ENCODE assay signal across 20 mouse cellular contexts in the genomic region with DNA sequence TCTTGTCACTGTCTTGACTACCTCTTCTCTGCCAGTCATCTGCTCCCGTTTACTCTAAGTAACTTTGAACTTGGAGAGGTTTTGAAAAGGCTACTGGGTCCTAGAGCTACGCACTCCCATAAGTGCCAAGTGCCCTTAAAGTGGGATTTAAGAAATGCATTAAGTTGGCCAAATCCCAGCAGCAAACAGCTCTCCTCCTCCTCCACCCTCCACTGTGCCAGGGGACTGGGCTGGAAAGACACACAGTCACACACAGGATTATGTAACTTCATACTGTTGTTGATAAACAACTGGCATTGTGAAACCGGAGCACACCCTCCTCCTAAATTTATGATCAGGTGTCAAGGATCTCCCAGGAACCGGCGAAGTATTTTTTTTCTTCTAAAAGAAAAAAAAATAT.
DNase-seq lines count a peak whose midpoint lies in the region; ATAC-seq lines count a peak whose summit lies in the region.
"Had no signal": no experiment of that assay in that cellular context is flagged by ENCODE, and none has a peak within 500 bp of the region (broad histone marks: within the 10 kb centered on the region; RNA-seq: fewer than 3 reads in every experiment).

No protein-coding gene starts in this region.

- peaks cover 75% of the 10 kb centered on the region for H3K27me3 ChIP-seq in forebrain, embryonic 10.5 days (ENCODE audit: poor library complexity, severe bottlenecking)
- peaks cover 20% of the 10 kb centered on the region for H3K27me3 ChIP-seq in forebrain, embryonic 15.5 days
- peaks cover 2% of the 10 kb centered on the region; the same call in 1 of the 2 replicates for H3K27me3 ChIP-seq in lung, embryonic 16.5 days (ENCODE audit: control insufficient read depth, insufficient read depth, low read depth, low read length)
- H3K27me3 ChIP-seq: Patski had no signal

- ATAC-seq in forebrain, embryonic 15.5 days (replicated peaks), result no peak
- peak; percentile 59 for ATAC-seq in lung, embryonic 16.5 days (ENCODE audit: low read depth)
- ATAC-seq: activated CD4-positive, CD25-positive, alpha-beta regulatory T cell, adult 4 months; forebrain, embryonic 16.5 days; Patski had no signal

- H3K4me2 ChIP-seq in forebrain, embryonic 15.5 days (replicated peaks), result no peak overlapping the region
- H3K4me2 ChIP-seq in lung, embryonic 16.5 days (ENCODE audit: low read depth, low read length), result no peak overlapping the region
- H3K4me2 ChIP-seq: heart, embryonic 12.5 days; hindbrain, embryonic 14.5 days had no signal

- peak overlapping the region; percentile 51; the same call in 1 of the 2 replicates for H3K27ac ChIP-seq in forebrain, embryonic 10.5 days
- H3K27ac ChIP-seq in forebrain, embryonic 15.5 days (replicated peaks), result no peak overlapping the region
- peak overlapping the region; percentile 79 for H3K27ac ChIP-seq in lung, embryonic 16.5 days (ENCODE audit: low read length)
- H3K27ac ChIP-seq: embryonic facial prominence, embryonic 13.5 days; heart, adult 2 months; hindbrain, embryonic 14.5 days had no signal

- DNase-seq in forebrain, embryonic 10.5 days (ENCODE audit: extremely low spot score, low spot score), result no peak
- peak; percentile 71 for DNase-seq in fat pad, adult 2 months (ENCODE audit: extremely low read depth, low read depth, low spot score)
- peak; percentile 53 for DNase-seq in lung, postnatal 36 days
- DNase-seq in kidney, adult 11 months, result no peak
- DNase-seq in right cerebral cortex, postnatal 25 days, result no peak
- DNase-seq: adrenal gland, adult 2 months; cerebellum, adult 11 months; cerebellum, adult 9-10 months; cerebellum, postnatal 25 days; gastrocnemius, postnatal 14 days; heart, adult 2 months had no signal

- peaks cover 10% of the 10 kb centered on the region; the same call in 1 of the 2 replicates for H3K36me3 ChIP-seq in forebrain, embryonic 10.5 days (replicated peaks)
- H3K36me3 ChIP-seq in forebrain, embryonic 15.5 days, result no peaks in the 10 kb centered on the region
- H3K36me3 ChIP-seq in lung, embryonic 16.5 days (ENCODE audit: control insufficient read depth, insufficient read depth, low read length), result no peaks in the 10 kb centered on the region
- H3K36me3 ChIP-seq: embryonic facial prominence, embryonic 13.5 days; heart, embryonic 12.5 days had no signal

- WGBS in forebrain, embryonic 10.5 days, result 89% methylated on average over 5 of the region's 5 CpGs
- WGBS in forebrain, embryonic 15.5 days, result 79% methylated on average over 5 of the region's 5 CpGs
- 40% methylated on average over 5 of the region's 5 CpGs for WGBS in lung, embryonic 16.5 days

- no peaks in the 10 kb centered on the region; the same call in 1 of the 2 replicates for H3K9me3 ChIP-seq in forebrain, embryonic 10.5 days
- no peaks in the 10 kb centered on the region for H3K9me3 ChIP-seq in forebrain, embryonic 15.5 days
- H3K9me3 ChIP-seq in lung, embryonic 16.5 days (ENCODE audit: control insufficient read depth, low read length), result no peaks in the 10 kb centered on the region
- H3K9me3 ChIP-seq: embryonic facial prominence, embryonic 13.5 days; heart, embryonic 12.5 days; hindbrain, embryonic 10.5 days had no signal

- H3K4me1 ChIP-seq in forebrain, embryonic 10.5 days, result peaks cover 57% of the 10 kb centered on the region
- peaks cover 17% of the 10 kb centered on the region for H3K4me1 ChIP-seq in forebrain, embryonic 15.5 days
- peaks cover 13% of the 10 kb centered on the region for H3K4me1 ChIP-seq in lung, embryonic 16.5 days (replicated peaks; ENCODE audit: control insufficient read depth, insufficient read depth, low read length)

- no peak overlapping the region for H3K9ac ChIP-seq in forebrain, embryonic 15.5 days (replicated peaks)
- no peak overlapping the region for H3K9ac ChIP-seq in lung, embryonic 16.5 days (ENCODE audit: low read length)
- H3K9ac ChIP-seq: embryonic facial prominence, embryonic 13.5 days; heart, embryonic 12.5 days; hindbrain, embryonic 14.5 days had no signal

- H3K4me3 ChIP-seq in forebrain, embryonic 10.5 days, result no peak overlapping the region
- H3K4me3 ChIP-seq in forebrain, embryonic 15.5 days, result no peak overlapping the region
- no peak overlapping the region for H3K4me3 ChIP-seq in lung, embryonic 16.5 days (ENCODE audit: low read length)
- H3K4me3 ChIP-seq: embryonic facial prominence, embryonic 13.5 days; heart, adult 2 months; heart, embryonic 12.5 days; hindbrain, embryonic 10.5 days had no signal

Comparison
In these comparisons a context has a peak if more than half of its experiments do, and no peak if none do; other contexts are left out.
1. DNase-seq: peak in fat pad, adult 2 months (single experiment) and lung, postnatal 36 days (single experiment); none in forebrain, embryonic 10.5 days (single experiment), kidney, adult 11 months (single experiment) and right cerebral cortex, postnatal 25 days (single experiment).